Mouse (Mus musculus) forebrain, embryonic 13.5 days (tissue): Measurements from ENCODE around the gene Smg5. TPM values are rescaled to one million over a fixed set of nuclear protein-coding genes. Genes with fewer than 3 reads are reported as not detected.

Source experiments
- ATAC-seq: fragments of 200-750 bp; cut with Nextera tagmentation; 2 replicates; pipeline ENCODE4 v1.8.0; 2017
- H3K27ac ChIP-seq: fragments of 300-500 bp; sonication (generic); 2 replicates; pipeline ENCODE4 v1.5.1; 2015; ENCODE audit warnings: inconsistent platforms, mild to moderate bottlenecking, moderate library complexity
- H3K27me3 ChIP-seq: fragments of 300-500 bp; sonication (generic); 2 replicates; pipeline ENCODE4 v1.6.1; 2015; ENCODE audit warnings: mild to moderate bottlenecking, inconsistent platforms
- H3K36me3 ChIP-seq: fragments of 300-500 bp; sonication (generic); 2 replicates; pipeline ENCODE4 v1.6.1; 2015; ENCODE audit warnings: mild to moderate bottlenecking, inconsistent platforms; ENCODE audit not compliant: poor library complexity, severe bottlenecking
- H3K4me1 ChIP-seq: fragments of 300-500 bp; sonication (generic); 2 replicates; pipeline ENCODE4 v1.6.1; 2015; ENCODE audit warnings: inconsistent platforms
- H3K4me2 ChIP-seq: fragments of 300-500 bp; sonication (generic); 2 replicates; pipeline ENCODE4 v1.6.1; 2015; ENCODE audit warnings: inconsistent platforms, mild to moderate bottlenecking, moderate library complexity
- H3K4me3 ChIP-seq: fragments of 300-500 bp; sonication (generic); 2 replicates; pipeline ENCODE4 v1.5.1; 2015; ENCODE audit warnings: mild to moderate bottlenecking, inconsistent platforms
- H3K9ac ChIP-seq: fragments of 300-500 bp; sonication (generic); 2 replicates; pipeline ENCODE4 v1.6.1; 2015; ENCODE audit warnings: mild to moderate bottlenecking, inconsistent platforms
- H3K9me3 ChIP-seq: fragments of 300-500 bp; sonication (generic); replicated peaks from 2 replicates; pipeline ENCODE4 v1.6.1; 2016; ENCODE audit warnings: inconsistent platforms
- WGBS: fragments of 180-500 bp; shearing (Covaris S2); methylation state at CpG from one replicate; pipeline ENCODE4 v1.1.7; 2015; 5-methylcytosine and 5-hydroxymethylcytosine counted together
- polyA plus RNA-seq: library from polyadenylated mRNA; unstranded; fragments of >200 nt; fragmentation: Nextera tagmentation; extraction: Ambion mirVana; gene quantifications from 2 replicates; pipeline ENCODE4 v1.2.1, GENCODE M21; 2015

The Smg5 gene
- polyA plus RNA-seq, 1 experiment from 2014 or later = 62.6 TPM

- 60% methylated on average over 5 of the region's 5 CpGs for WGBS
Measured at GRCm38 (mm10) chr3:88408953-88409352, 72.9 kb downstream of the Smg5 start.

GRCm38 (mm10) chr3:88409741-88410644, 73.9 kb downstream of the Smg5 start, which contains the start of gene Pmf1:
Gene Pmf1, minus strand, starts transcription at chr3:88410331.
- Histone ChIP-seq H3K9me3 (no peaks in the 10 kb centered on the region), H3K9ac (peak within 1 kb of the TSS; percentile 93), H3K36me3 (peaks cover 38% of the 10 kb centered on the region), H3K27ac (peak within 1 kb of the TSS; percentile 92), H3K4me2 (peak within 1 kb of the TSS; percentile 65), H3K4me1 (peaks cover 30% of the 10 kb centered on the region), H3K4me3 (peak within 1 kb of the TSS; percentile 71), H3K27me3 (no peaks in the 10 kb centered on the region)
- under 1% methylated on average over 54 of the region's 54 CpGs for WGBS
- peak; percentile 94 for ATAC-seq

More at GRCm38 (mm10) chr3:88408953-88409352, 72.9 kb downstream of the Smg5 start:
- Histone ChIP-seq H3K9ac (peak overlapping the region; percentile 93), H3K9me3 (no peaks in the 10 kb centered on the region), H3K27me3 (no peaks in the 10 kb centered on the region), H3K4me3 (peak overlapping the region; percentile 71), H3K4me2 (peak overlapping the region; percentile 65), H3K36me3 (peaks cover 28% of the 10 kb centered on the region), H3K27ac (no peak overlapping the region), H3K4me1 (peaks cover 30% of the 10 kb centered on the region)
- ATAC-seq = no peak

- Histone ChIP-seq H3K4me3 (peak overlapping the region; percentile 71), H3K9me3 (no peaks in the 10 kb centered on the region), H3K36me3 (peaks cover 44% of the 10 kb centered on the region), H3K27ac (peak overlapping the region; percentile 61), H3K4me1 (peaks cover 30% of the 10 kb centered on the region), H3K27me3 (no peaks in the 10 kb centered on the region), H3K4me2 (peak overlapping the region; percentile 65), H3K9ac (peak overlapping the region; percentile 93)
- ATAC-seq = no peak
- WGBS = 25% methylated on average over 7 of the region's 7 CpGs
Measured at GRCm38 (mm10) chr3:88410645-88411031, 74.6 kb downstream of the Smg5 start.

- Histone ChIP-seq H3K36me3 (peaks cover 55% of the 10 kb centered on the region), H3K4me3 (no peak overlapping the region), H3K9ac (no peak overlapping the region), H3K4me2 (no peak overlapping the region), H3K4me1 (peaks cover 30% of the 10 kb centered on the region), H3K27ac (no peak overlapping the region), H3K9me3 (no peaks in the 10 kb centered on the region), H3K27me3 (no peaks in the 10 kb centered on the region)
- no peak for ATAC-seq
- 93% methylated on average over 4 of the region's 4 CpGs for WGBS
Measured at GRCm38 (mm10) chr3:88411681-88412080, 75.6 kb downstream of the Smg5 start.

Other genes starting within 250 kb of the Smg5 start
- gene Mef2d, start 193.9 kb upstream of the Smg5 start, polyA plus RNA-seq = 15.0 and 16.5 TPM in 2 replicates
- 0.18 and 0.26 TPM in 2 replicates for gene Rhbg, start 81.6 kb upstream of the Smg5 start, polyA plus RNA-seq
- gene Gm38392, start 49.0 kb upstream of the Smg5 start, polyA plus RNA-seq = 0.31 TPM in 1 of 2 replicates, not detected in the other
- 11.9 and 12.3 TPM in 2 replicates for gene Tsacc, start 39.3 kb upstream of the Smg5 start, polyA plus RNA-seq
- 612 and 636 TPM in 2 replicates for gene Cct3, start 39.1 kb upstream of the Smg5 start, polyA plus RNA-seq
- gene Glmp, start 11.2 kb upstream of the Smg5 start, polyA plus RNA-seq = 82.5 and 100 TPM in 2 replicates
- 2.4 and 3.0 TPM in 2 replicates for gene Tmem79, start 112 bp upstream of the Smg5 start, polyA plus RNA-seq
- 0.81 and 1.0 TPM in 2 replicates for gene Paqr6, start 28.3 kb downstream of the Smg5 start, polyA plus RNA-seq
- not detected in 2 replicates for gene Bglap3, start 36.5 kb downstream of the Smg5 start, polyA plus RNA-seq
- gene Bglap2, start 42.4 kb downstream of the Smg5 start, polyA plus RNA-seq = not detected in 2 replicates
- gene Bglap, start 48.2 kb downstream of the Smg5 start, polyA plus RNA-seq = 0.54 TPM in 1 of 2 replicates, not detected in the other
- gene Pmf1, start 74.1 kb downstream of the Smg5 start, polyA plus RNA-seq = 107 TPM in 2 replicates
- gene Slc25a44, start 88.9 kb downstream of the Smg5 start, polyA plus RNA-seq = 23.0 and 26.2 TPM in 2 replicates
- gene Sema4a, start 124.9 kb downstream of the Smg5 start, polyA plus RNA-seq = 13.7 and 16.7 TPM in 2 replicates
- 12.1 and 15.5 TPM in 2 replicates for gene Lmna, start 173.7 kb downstream of the Smg5 start, polyA plus RNA-seq
- gene Mex3a, start 196.1 kb downstream of the Smg5 start, polyA plus RNA-seq = 51.5 and 52.6 TPM in 2 replicates
- gene Rab25, start 212.0 kb downstream of the Smg5 start, polyA plus RNA-seq = not detected in 2 replicates
- gene Lamtor2, start 216.8 kb downstream of the Smg5 start, polyA plus RNA-seq = 170 and 180 TPM in 2 replicates
- 43.5 and 47.5 TPM in 2 replicates for gene Ubqln4, start 217.5 kb downstream of the Smg5 start, polyA plus RNA-seq
- 139 and 143 TPM in 2 replicates for gene Ssr2, start 239.6 kb downstream of the Smg5 start, polyA plus RNA-seq